8 mouse cellular contexts compared by ENCODE assay signal in genomic region chr2:130663342-130663741, GRCm38 (mm10). TPM values are rescaled to one million over a fixed set of nuclear protein-coding genes. Genes with fewer than 3 reads are reported as not detected.
A peak's percentile ranks its signal among the peaks of the same experiment; 100 is the strongest.
DNase-seq lines count a peak whose midpoint lies in the region; ATAC-seq and TF ChIP-seq lines count a peak whose summit lies in the region.

No protein-coding gene starts in this region.

- H3K4me1 ChIP-seq in megakaryocyte, embryonic 14.5 days: peaks cover 38% of the 10 kb centered on the region
- H3K4me1 ChIP-seq in limb, embryonic 15.5 days: peaks cover 30% of the 10 kb centered on the region
- peaks cover 7% of the 10 kb centered on the region; the same call in 1 of the 2 replicates for H3K4me1 ChIP-seq in stomach, postnatal 0 days (replicated peaks; ENCODE audit: control insufficient read depth, insufficient read depth)

- H3K36me3 ChIP-seq in megakaryocyte, embryonic 14.5 days (replicated peaks; ENCODE audit: low read length): peaks cover 51% of the 10 kb centered on the region
- peaks cover 48% of the 10 kb centered on the region for H3K36me3 ChIP-seq in limb, embryonic 15.5 days
- peaks cover 17% of the 10 kb centered on the region for H3K36me3 ChIP-seq in stomach, postnatal 0 days (ENCODE audit: control insufficient read depth, insufficient read depth, low read length)

- peak overlapping the region; percentile 94 for H3K4me3 ChIP-seq in megakaryocyte, embryonic 14.5 days (replicated peaks)
- H3K4me3 ChIP-seq in limb, embryonic 15.5 days: peak overlapping the region; percentile 70
- H3K4me3 ChIP-seq in stomach, postnatal 0 days (ENCODE audit: low read depth, low read length): 0 out of 2 replicates have a peak overlapping the region, but pooled peaks have one; percentile 54

- no peak for ATAC-seq in megakaryocyte, adult 5-6 weeks (ENCODE audit: poor library complexity, severe bottlenecking)
- ATAC-seq in limb, embryonic 15.5 days (ENCODE audit: insufficient number of reproducible peaks, low FRiP score, low TSS enrichment, low read depth): no peak
- no peak for ATAC-seq in stomach, postnatal 0 days (ENCODE audit: low FRiP score, low TSS enrichment)

- WGBS in limb, embryonic 15.5 days: 92% methylated on average over 11 of the region's 11 CpGs
- 88% methylated on average over 11 of the region's 11 CpGs for WGBS in stomach, postnatal 0 days

- TF ChIP-seq EP300 in stomach, postnatal 0 days (optimal IDR thresholded peaks at IDR 0.05): no peak

- no peaks in the 10 kb centered on the region for H3K9me3 ChIP-seq in megakaryocyte, embryonic 14.5 days
- no peaks in the 10 kb centered on the region for H3K9me3 ChIP-seq in limb, embryonic 15.5 days
- no peaks in the 10 kb centered on the region for H3K9me3 ChIP-seq in stomach, postnatal 0 days (ENCODE audit: control insufficient read depth, low read length)

- no peaks in the 10 kb centered on the region for H3K27me3 ChIP-seq in megakaryocyte, embryonic 14.5 days (replicated peaks)
- no peaks in the 10 kb centered on the region for H3K27me3 ChIP-seq in limb, embryonic 15.5 days
- no peaks in the 10 kb centered on the region for H3K27me3 ChIP-seq in stomach, postnatal 0 days (ENCODE audit: control insufficient read depth, insufficient read depth, low read length)

- DNase-seq in cerebellum, adult 9-10 months: peak; percentile 44
- no peak for DNase-seq in cerebellum, postnatal 10 days
- DNase-seq in stomach, postnatal 0 days (ENCODE audit: low spot score): no peak
- no peak for DNase-seq in gastrocnemius, adult 8-10 months (ENCODE audit: low spot score in 2 of 2)
- no peak for DNase-seq in cerebellum, adult 8-10 months

- no peak for TF ChIP-seq CTCF in stomach, postnatal 0 days (IDR thresholded peaks at IDR 0.05; ENCODE audit: low read depth)

- 0 out of 2 replicates have a peak overlapping the region, but pooled peaks have one; percentile 7 for H3K9ac ChIP-seq in limb, embryonic 15.5 days
- H3K9ac ChIP-seq in stomach, postnatal 0 days (ENCODE audit: low read length): peak overlapping the region; percentile 74

- H3K4me2 ChIP-seq in limb, embryonic 15.5 days: peak overlapping the region; percentile 76
- H3K4me2 ChIP-seq in stomach, postnatal 0 days (replicated peaks; ENCODE audit: low read depth): peak overlapping the region; percentile 70

- H3K27ac ChIP-seq in limb, embryonic 15.5 days: no peak overlapping the region
- no peak overlapping the region for H3K27ac ChIP-seq in stomach, postnatal 0 days (replicated peaks)

RNA-seq across cellular contexts. Expression of gene Ddrgk1, which starts 1.1 kb away (rescaled TPM):
- 85.4 and 105 TPM in 2 replicates for polyA plus RNA-seq in megakaryocyte, embryonic 14.5 days (2012; ENCODE audit: insufficient read depth, low replicate concordance)
- total RNA-seq in megakaryocyte, adult 5-6 weeks (2015): 41.6 and 45.2 TPM in 2 replicates
- total RNA-seq in megakaryocyte, adult 5-6 weeks (2017): 51.3 and 64.6 TPM in 2 replicates
- 69.6 and 71.7 TPM in 2 replicates for polyA plus RNA-seq in limb, embryonic 15.5 days (2015; fragmentation: Nextera tagmentation; extraction: Ambion mirVana)
- polyA plus RNA-seq in stomach, postnatal 0 days (2015; fragmentation: Nextera tagmentation; extraction: Ambion mirVana): 84.3 and 85.0 TPM in 2 replicates
- 100 to 1,000 TPM; 120 to 153 (median 133) TPM for total RNA-seq in gastrocnemius, adult 8-10 months (2022)

RNA-seq across cellular contexts. Expression of gene Itpa, which starts 4.1 kb away (rescaled TPM):
- polyA plus RNA-seq in megakaryocyte, embryonic 14.5 days (2012; ENCODE audit: insufficient read depth, low replicate concordance): 8.6 and 10.1 TPM in 2 replicates
- total RNA-seq in megakaryocyte, adult 5-6 weeks (2015): 30.3 and 31.9 TPM in 2 replicates
- total RNA-seq in megakaryocyte, adult 5-6 weeks (2017): 48.5 and 50.7 TPM in 2 replicates
- 90.9 and 99.1 TPM in 2 replicates for polyA plus RNA-seq in limb, embryonic 15.5 days (2015; fragmentation: Nextera tagmentation; extraction: Ambion mirVana)
- polyA plus RNA-seq in stomach, postnatal 0 days (2015; fragmentation: Nextera tagmentation; extraction: Ambion mirVana): 56.2 and 58.6 TPM in 2 replicates
- total RNA-seq in gastrocnemius, adult 8-10 months (2022): 10 to 100 TPM; 12.0 to 14.5 (median 13.3) TPM

RNA-seq across cellular contexts. Expression of gene Lzts3, which starts 20.7 kb away (rescaled TPM):
- 0.46 TPM in 1 of 2 replicates, not detected in the other for polyA plus RNA-seq in megakaryocyte, embryonic 14.5 days (2012; ENCODE audit: insufficient read depth, low replicate concordance)
- 0.25 and 0.65 TPM in 2 replicates for total RNA-seq in megakaryocyte, adult 5-6 weeks (2015)
- total RNA-seq in megakaryocyte, adult 5-6 weeks (2017): 0.24 and 0.37 TPM in 2 replicates
- 4.0 and 4.5 TPM in 2 replicates for polyA plus RNA-seq in limb, embryonic 15.5 days (2015; fragmentation: Nextera tagmentation; extraction: Ambion mirVana)
- polyA plus RNA-seq in stomach, postnatal 0 days (2015; fragmentation: Nextera tagmentation; extraction: Ambion mirVana): 2.9 and 3.1 TPM in 2 replicates
- total RNA-seq in gastrocnemius, adult 8-10 months (2022): 1 to 10 TPM; 1.8 to 3.0 (median 2.4) TPM

RNA-seq across cellular contexts. Expression of gene Ubox5, which starts 33.5 kb away (rescaled TPM):
- 1.8 and 1.9 TPM in 2 replicates for polyA plus RNA-seq in megakaryocyte, embryonic 14.5 days (2012; ENCODE audit: insufficient read depth, low replicate concordance)
- total RNA-seq in megakaryocyte, adult 5-6 weeks (2015): 3.7 and 4.1 TPM in 2 replicates
- total RNA-seq in megakaryocyte, adult 5-6 weeks (2017): 4.4 and 10.2 TPM in 2 replicates
- polyA plus RNA-seq in limb, embryonic 15.5 days (2015; fragmentation: Nextera tagmentation; extraction: Ambion mirVana): 10.8 and 11.0 TPM in 2 replicates
- 3.8 and 4.1 TPM in 2 replicates for polyA plus RNA-seq in stomach, postnatal 0 days (2015; fragmentation: Nextera tagmentation; extraction: Ambion mirVana)
- total RNA-seq in gastrocnemius, adult 8-10 months (2022): 1 to 10 TPM; 4.7 to 6.0 (median 5.2) TPM

RNA-seq across cellular contexts. Expression of gene Fastkd5, which starts 33.5 kb away (rescaled TPM):
- polyA plus RNA-seq in megakaryocyte, embryonic 14.5 days (2012; ENCODE audit: insufficient read depth, low replicate concordance): 0.94 TPM in 1 of 2 replicates, not detected in the other
- 11.0 and 12.4 TPM in 2 replicates for total RNA-seq in megakaryocyte, adult 5-6 weeks (2015)
- total RNA-seq in megakaryocyte, adult 5-6 weeks (2017): 11.9 and 12.4 TPM in 2 replicates
- 13.2 and 14.1 TPM in 2 replicates for polyA plus RNA-seq in limb, embryonic 15.5 days (2015; fragmentation: Nextera tagmentation; extraction: Ambion mirVana)
- 6.5 and 6.7 TPM in 2 replicates for polyA plus RNA-seq in stomach, postnatal 0 days (2015; fragmentation: Nextera tagmentation; extraction: Ambion mirVana)
- total RNA-seq in gastrocnemius, adult 8-10 months (2022): 1 to 10 TPM; 5.1 to 7.7 (median 6.7) TPM
